Mouse (Mus musculus) kidney, embryonic 14.5 days (tissue): ENCODE measurements at regions not wholly inside any gene's neighbourhood (a gene's known extent, or its start where the extent isn't known, plus 50 kb on each side); places are given as distances from the start of the nearest gene placed in this dataset.

Experiments used
- ATAC-seq: fragments of 200-750 bp; cut with Nextera tagmentation; 2 replicates; pipeline ENCODE4 v1.8.0; 2017; ENCODE audit warnings: moderate number of reproducible peaks, mild to moderate bottlenecking, moderate TSS enrichment, moderate library complexity; ENCODE audit not compliant: low FRiP score, low TSS enrichment
- H3K27ac ChIP-seq: fragments of 300-500 bp; sonication (generic); 2 replicates; pipeline ENCODE4 v1.5.1; 2014; ENCODE audit warnings: low read depth, mild to moderate bottlenecking, low read length, moderate library complexity, mixed read lengths
- H3K27me3 ChIP-seq: fragments of 300-500 bp; sonication (generic); 2 replicates; pipeline ENCODE4 v1.6.1; 2014; ENCODE audit warnings: mild to moderate bottlenecking, low read length; ENCODE audit not compliant: control insufficient read depth, insufficient read depth
- H3K36me3 ChIP-seq: fragments of 300-500 bp; sonication (generic); 2 replicates; pipeline ENCODE4 v1.6.1; 2014; ENCODE audit warnings: low read length, mixed read lengths; ENCODE audit not compliant: control insufficient read depth, insufficient read depth
- H3K4me1 ChIP-seq: fragments of 300-500 bp; sonication (generic); 2 replicates; pipeline ENCODE4 v1.6.1; 2014; ENCODE audit warnings: low read length, mixed read lengths; ENCODE audit not compliant: control insufficient read depth, insufficient read depth
- H3K4me2 ChIP-seq: fragments of 300-500 bp; sonication (generic); replicated peaks from 2 replicates; pipeline ENCODE4 v1.6.1; 2014; ENCODE audit warnings: low read depth, mild to moderate bottlenecking, low read length
- H3K4me3 ChIP-seq: fragments of 300-500 bp; sonication (generic); 2 replicates; pipeline ENCODE4 v1.5.1; 2014; ENCODE audit warnings: mild to moderate bottlenecking, low read length
- H3K9ac ChIP-seq: fragments of 300-500 bp; sonication (generic); 2 replicates; pipeline ENCODE4 v1.6.1; 2014; ENCODE audit warnings: low read depth, mild to moderate bottlenecking, low read length, moderate library complexity
- H3K9me3 ChIP-seq: fragments of 300-500 bp; sonication (generic); 2 replicates; pipeline ENCODE4 v1.6.1; 2016; ENCODE audit warnings: low read length; ENCODE audit not compliant: control insufficient read depth
- WGBS: fragments of 180-500 bp; shearing (Covaris S2); extraction: QIAGEN DNeasy Blood & Tissue Kit; methylation state at CpG from one replicate; pipeline ENCODE4 v1.1.7; 2014; 5-methylcytosine and 5-hydroxymethylcytosine counted together

- H3K9me3 ChIP-seq: no peaks in the 10 kb centered on the region
These were observed 134.5 kb downstream of the 4930444P10Rik start for GRCm38 (mm10) chr1:15958661-15959060.

DNA sequence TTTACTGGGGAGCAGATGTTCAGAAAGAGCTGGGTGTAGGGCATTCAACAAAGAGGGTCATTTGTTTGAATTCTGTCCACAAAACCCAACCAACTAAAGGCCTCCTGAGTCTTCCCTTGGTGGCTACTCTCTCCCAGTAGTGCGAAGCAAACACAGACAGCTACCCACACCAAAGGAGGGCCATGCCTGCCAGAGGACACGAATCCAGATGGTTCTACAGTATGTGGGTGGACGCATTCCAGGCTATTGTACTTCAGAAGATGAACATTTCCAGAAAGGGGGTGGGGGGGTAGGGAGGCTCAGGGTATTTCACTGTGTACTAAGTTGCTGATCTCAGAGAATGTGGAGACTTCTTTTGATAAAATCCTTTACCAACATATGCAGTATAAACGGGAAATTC is 149.5 kb downstream of the 4930444P10Rik start:
- WGBS: 89% methylated on average over 4 of the region's 4 CpGs
- no peak for ATAC-seq

More at GRCm38 (mm10) chr1:15958661-15959060, 134.5 kb downstream of the 4930444P10Rik start:
- 94% methylated on average over 1 of the region's 1 CpGs for WGBS
- Histone ChIP-seq H3K4me2 (no peak overlapping the region), H3K4me1 (no peaks in the 10 kb centered on the region), H3K9ac (no peak overlapping the region), H3K4me3 (no peak overlapping the region), H3K27ac (no peak overlapping the region), H3K27me3 (no peaks in the 10 kb centered on the region), H3K36me3 (no peaks in the 10 kb centered on the region)
- no peak for ATAC-seq

GRCm38 (mm10) chr1:15943041-15943440 is 150.1 kb downstream of the 4930444P10Rik start:
- Histone ChIP-seq H3K4me1 (no peaks in the 10 kb centered on the region), H3K9ac (no peak overlapping the region), H3K27me3 (no peaks in the 10 kb centered on the region), H3K4me2 (no peak overlapping the region), H3K4me3 (no peak overlapping the region), H3K9me3 (no peaks in the 10 kb centered on the region), H3K36me3 (no peaks in the 10 kb centered on the region), H3K27ac (no peak overlapping the region)
- no peak for ATAC-seq
- 74% methylated on average over 1 of the region's 1 CpGs for WGBS

More for the DNA sequence above, 149.5 kb downstream of the 4930444P10Rik start:
- Histone ChIP-seq H3K27ac (no peak overlapping the region), H3K4me2 (no peak overlapping the region), H3K9me3 (no peaks in the 10 kb centered on the region), H3K4me3 (no peak overlapping the region), H3K36me3 (no peaks in the 10 kb centered on the region), H3K9ac (no peak overlapping the region), H3K27me3 (no peaks in the 10 kb centered on the region), H3K4me1 (no peaks in the 10 kb centered on the region)
